Mouse (Mus musculus) layer of hippocampus, adult 11-12 months (tissue): ENCODE data around the gene Esyt1.
"Not testable (repeated sequence)": the region's sequence is repeated elsewhere in the genome, so short reads cannot be mapped to it uniquely, and the experiment has no call there.

Experiments used
- DNase-seq: peaks from one replicate; pipeline ENCODE4 v3.0.0; 2022; ENCODE audit warnings: low spot score

The Esyt1 gene

DNA sequence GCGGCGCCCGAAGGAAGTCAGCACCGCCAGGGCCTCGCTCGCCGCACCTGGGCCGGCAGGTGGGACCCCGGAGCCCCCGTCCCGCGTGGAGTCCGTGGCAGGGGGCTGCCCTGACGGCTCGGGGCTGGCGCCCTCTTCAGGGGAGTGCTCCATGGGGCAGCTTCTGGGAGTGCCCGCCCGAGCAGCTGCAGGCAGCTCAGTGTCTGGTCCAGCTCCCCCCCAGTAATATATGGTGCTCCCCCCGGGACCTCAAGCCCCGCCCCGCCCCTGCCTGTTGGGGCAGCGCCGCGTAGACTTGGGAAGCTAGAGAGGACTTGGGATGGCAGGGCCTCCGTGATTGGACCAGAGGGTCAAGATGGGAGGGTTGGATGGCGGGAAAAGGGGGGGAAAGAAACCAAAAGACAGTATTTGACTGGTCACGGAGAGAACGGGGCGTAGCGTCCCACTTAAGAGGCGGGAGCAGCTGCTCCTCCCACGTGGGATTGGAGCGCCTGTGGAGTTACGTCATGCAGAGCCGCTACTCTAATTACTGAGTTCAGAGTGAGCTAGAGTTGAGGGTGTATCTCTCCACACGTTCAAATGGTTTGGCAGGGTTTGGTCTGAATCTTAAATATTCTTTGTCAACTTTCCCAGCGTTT lies at the start of gene Esyt1:
TSS of gene Esyt1 (minus strand) at position 201 of the 638 bp plus-strand sequence.
- peak; percentile 93 for DNase-seq

DNA sequence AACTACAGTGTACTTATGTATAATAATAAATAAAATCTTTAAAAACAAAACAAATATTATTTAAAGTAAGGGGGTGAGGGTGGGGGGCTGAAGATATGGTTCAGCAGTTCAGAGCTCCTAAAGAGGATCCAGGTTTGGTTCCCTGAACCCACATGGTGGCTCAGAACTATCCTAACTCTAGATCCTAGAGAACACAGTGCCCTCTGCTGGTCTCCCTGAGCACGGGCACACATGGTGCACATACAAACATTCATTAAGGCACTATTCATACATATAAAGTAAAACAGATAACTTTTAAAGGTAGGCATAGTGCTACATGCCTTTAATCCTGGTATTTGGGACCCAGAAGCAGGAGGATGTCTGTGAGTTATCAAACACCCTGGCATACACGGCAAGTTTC lies 49.4 kb upstream of the Esyt1 start:
- DNase-seq, result no peak

DNA sequence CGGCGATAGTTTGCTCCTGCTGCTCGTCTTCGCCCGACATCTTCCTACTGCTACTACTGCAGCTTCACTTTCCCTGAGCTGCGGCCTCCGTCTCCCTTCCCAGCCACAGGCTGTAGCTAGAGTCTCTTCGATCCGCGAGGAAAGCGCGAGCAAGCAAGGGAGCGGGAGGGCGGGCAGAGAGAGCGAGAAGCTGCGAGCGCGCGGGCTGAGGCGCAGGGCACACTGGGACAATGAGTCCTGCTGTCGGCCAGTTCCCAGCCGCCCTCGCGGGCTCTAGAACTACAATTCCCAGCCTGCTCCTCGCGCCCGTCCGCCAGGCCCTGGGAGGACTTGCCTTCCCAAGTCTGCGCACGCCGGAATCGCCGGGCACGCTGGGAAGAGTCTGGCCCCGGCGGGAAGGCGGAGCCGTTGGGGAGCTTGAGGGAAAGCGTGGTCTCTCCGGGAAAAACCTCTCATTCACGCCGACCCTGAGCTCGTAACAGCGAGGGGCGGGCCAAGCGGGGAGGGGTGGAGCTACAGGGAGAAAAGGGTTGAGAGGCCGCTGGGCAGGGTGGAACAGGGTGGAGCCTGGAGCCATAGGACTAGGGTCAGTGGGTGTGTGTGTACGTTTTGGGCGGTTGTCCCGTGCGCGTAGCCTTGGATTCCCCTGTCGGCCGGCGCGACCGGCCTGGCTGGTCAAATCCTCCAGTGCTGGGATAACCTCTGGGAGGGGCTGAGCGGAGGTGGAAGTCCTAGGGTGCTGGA lies 40.3 kb upstream of the Esyt1 start, which contains the start of gene Pa2g4:
TSS of gene Pa2g4 (minus strand) at position 200 of the 744 bp plus-strand sequence.
- DNase-seq, result peak; percentile 98

DNA sequence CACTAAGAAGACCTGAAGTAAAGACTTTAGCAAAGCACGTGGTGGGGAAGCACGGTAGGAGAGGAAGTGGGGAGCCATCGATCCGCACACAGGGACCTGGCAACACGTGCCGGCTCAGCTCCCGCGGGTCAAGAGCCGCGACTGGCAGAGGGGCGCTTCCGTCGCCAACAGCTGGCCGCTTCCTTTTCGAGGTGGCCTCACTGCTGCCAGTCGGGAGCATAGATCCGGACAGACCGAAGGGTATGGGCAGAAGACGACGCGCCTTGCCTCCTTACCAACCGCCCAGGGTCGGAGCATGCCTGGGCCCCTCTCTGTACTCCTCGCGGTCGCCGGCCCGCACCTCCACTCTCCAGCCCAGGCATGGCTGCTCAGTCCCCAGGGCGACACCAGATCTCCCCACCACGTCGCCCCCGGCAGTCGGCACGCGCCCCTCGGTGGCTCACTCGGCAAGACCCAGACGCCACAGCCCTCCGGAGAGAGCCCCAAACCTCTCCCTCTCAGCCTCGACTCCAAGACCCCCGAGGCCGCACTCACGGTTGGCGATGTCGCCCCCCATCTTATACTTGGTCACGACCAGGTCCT lies 39.6 kb upstream of the Esyt1 start:
- DNase-seq, result no peak

- no peak for DNase-seq
Observed at GRCm38 (mm10) chr10:128563544-128563943, 37.9 kb upstream of the Esyt1 start.

GRCm38 (mm10) chr10:128556963-128557362 lies 31.3 kb upstream of the Esyt1 start:
- DNase-seq, result no peak

DNA sequence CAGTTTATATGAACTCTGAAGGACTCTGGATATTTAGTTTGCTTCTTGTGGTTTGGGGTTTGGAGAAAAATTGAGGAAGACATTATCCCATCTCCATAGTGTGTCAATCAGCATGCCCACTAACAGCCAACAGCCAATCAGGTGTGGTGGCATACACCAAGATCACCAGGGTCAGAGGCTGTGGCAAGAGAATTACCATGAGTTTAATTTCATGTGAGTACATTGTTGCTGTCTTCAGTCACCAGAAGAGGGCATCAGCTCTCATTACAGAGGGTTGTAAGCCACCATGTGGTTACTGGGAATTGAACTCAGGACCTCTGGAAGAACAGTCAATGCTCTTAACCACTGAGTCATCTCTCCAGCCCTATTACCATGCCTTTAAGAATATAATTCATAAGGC lies 30.6 kb upstream of the Esyt1 start:
- no peak for DNase-seq

GRCm38 (mm10) chr10:128555567-128555966 lies 29.9 kb upstream of the Esyt1 start:
- DNase-seq, result not testable (repeated sequence)

GRCm38 (mm10) chr10:128550144-128550823 lies 24.6 kb upstream of the Esyt1 start:
- not testable (repeated sequence) for DNase-seq

- not testable (repeated sequence) for DNase-seq
Observed at GRCm38 (mm10) chr10:128549682-128550057, 24.0 kb upstream of the Esyt1 start.

GRCm38 (mm10) chr10:128548947-128549681 lies 23.4 kb upstream of the Esyt1 start, which contains the start of gene Rpl41:
Gene Rpl41 (minus strand): TSS chr10:128549305.
- DNase-seq, result peak; percentile 95

DNA sequence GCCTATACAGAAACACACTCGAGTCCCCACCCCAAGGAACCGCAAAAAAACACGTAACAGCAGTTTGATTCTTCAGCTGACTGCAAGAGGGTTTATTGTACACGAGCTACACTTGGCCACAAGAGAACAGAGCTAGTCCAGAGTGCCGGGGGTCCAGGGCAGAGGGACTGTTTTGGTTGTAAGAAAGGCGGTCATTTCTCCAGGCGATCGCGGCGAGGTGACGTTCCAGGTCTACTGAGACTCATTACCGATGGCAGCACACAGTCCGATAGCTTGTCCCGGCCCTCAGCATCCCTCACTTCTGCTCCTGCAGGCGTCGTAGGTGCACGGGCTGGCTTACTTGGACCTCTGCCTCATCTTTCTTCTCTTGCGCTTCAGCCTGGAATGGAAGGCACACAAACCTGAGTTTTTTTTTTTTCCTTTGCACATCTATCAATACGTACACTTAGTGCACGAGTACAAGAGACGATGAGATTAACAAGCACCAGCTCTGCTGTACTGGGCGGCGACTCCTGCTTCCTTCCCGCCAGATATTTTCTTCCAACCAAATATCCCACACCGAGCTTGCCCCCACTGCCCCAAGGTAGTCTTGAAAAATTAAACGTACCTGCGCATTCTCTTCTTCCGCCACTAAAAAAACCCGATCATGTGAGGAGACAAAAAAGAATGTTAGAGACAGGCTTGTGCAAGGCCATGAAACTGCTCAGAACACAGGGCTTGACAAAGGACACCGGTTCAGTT lies 22.6 kb upstream of the Esyt1 start:
- DNase-seq, result not testable (repeated sequence)

DNA sequence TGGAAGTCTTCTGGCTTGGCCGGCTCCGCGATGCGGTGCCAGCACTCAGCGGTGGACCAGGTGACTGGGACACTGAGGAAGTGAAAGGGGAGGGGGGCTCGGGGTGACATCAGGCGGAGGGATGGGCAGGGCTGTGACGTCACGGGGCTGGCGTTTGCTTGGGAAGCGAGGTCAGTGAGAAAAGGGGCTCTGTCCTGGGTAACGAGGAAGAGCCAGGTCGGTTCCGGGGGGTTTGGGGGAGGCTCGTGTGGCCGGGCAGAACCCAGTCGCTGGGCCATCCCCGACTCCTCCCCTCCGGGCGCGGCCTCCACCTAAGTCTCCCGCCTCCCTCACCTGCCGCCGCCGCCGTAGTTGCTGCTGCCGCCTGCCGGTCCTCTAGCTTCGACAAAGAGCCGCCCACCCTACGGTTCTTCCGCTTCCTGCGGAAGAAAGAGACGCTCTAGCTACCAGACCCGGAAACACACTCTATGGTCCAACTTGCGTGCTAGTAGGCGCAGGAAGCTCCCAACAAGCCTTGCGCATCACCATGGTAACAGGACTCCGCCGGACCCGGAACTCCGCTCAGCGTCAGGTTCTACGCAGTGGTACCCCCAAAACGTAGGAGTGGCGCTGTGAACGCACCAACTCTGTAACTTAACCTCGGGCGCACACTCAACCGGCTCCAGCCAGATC lies 21.8 kb upstream of the Esyt1 start, which contains the start of gene Zc3h10:
TSS of gene Zc3h10 (minus strand) at position 414 of the 672 bp plus-strand sequence.
- peak; percentile 95 for DNase-seq

DNA sequence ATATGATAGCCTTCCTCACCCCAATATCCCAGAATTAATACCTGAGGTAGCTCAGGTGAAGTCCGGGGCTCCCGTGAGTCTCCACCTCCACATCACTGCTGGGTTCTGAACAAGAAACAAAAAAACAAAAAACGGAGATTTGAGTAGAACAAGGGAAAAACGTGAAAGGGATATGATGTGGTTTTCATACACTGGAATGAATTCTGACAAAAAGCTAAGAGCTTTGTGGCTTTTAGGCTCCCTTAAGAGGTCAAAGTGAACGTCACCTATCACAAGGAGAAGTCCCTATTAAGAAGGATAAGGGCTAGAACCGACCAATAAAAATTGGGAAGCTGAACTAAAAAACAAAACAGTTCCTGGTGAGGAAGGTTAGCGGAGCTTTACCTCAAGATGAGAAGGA lies 21.1 kb upstream of the Esyt1 start:
- DNase-seq, result no peak

DNA sequence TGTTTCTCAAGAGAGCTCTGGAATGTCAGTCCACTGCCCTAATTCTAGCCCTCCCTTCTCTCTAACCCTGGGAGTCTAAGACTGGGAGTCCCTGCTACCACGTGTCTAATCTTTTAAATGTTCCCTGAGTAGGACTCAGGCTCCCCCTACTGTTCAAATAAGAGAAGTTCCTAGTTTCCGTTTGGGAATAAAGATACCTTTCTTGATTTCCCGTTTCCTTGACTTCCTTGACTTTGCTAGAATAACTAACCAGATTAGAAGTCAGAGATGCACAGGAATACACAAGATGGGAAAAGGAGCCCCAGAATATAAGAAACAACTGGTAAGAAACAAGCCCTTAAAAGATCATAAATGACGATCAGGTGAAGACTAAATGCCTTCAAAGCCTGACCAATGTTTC lies 20.7 kb upstream of the Esyt1 start:
- no peak for DNase-seq

- no peak for DNase-seq
Observed at GRCm38 (mm10) chr10:128545570-128545898, 19.9 kb upstream of the Esyt1 start.

- DNase-seq, result no peak
Observed at GRCm38 (mm10) chr10:128544674-128545569, 19.3 kb upstream of the Esyt1 start.

GRCm38 (mm10) chr10:128544151-128544657 lies 18.5 kb upstream of the Esyt1 start:
- DNase-seq, result no peak

GRCm38 (mm10) chr10:128543100-128543499 lies 17.4 kb upstream of the Esyt1 start:
- DNase-seq, result no peak
